Mouse (Mus musculus) kidney, embryonic 15.5 days (tissue): ENCODE measurements around the gene Gm15217. TPM values are rescaled to one million over a fixed set of nuclear protein-coding genes. Genes with fewer than 3 reads are reported as not detected.

ENCODE experiments used
- ATAC-seq: fragments of 200-750 bp; cut with Nextera tagmentation; replicated peaks from 2 replicates; pipeline ENCODE4 v1.8.0; 2017; ENCODE audit warnings: moderate TSS enrichment; ENCODE audit not compliant: low FRiP score
- H3K27ac ChIP-seq: fragments of 300-500 bp; sonication (generic); 2 replicates; pipeline ENCODE4 v1.5.1; 2015; ENCODE audit warnings: mild to moderate bottlenecking, inconsistent platforms
- H3K27me3 ChIP-seq: fragments of 300-500 bp; sonication (generic); 2 replicates; pipeline ENCODE4 v1.6.1; 2015; ENCODE audit warnings: inconsistent platforms
- H3K36me3 ChIP-seq: fragments of 300-500 bp; sonication (generic); 2 replicates; pipeline ENCODE4 v1.6.1; 2015; ENCODE audit warnings: inconsistent platforms
- H3K4me1 ChIP-seq: fragments of 300-500 bp; sonication (generic); 2 replicates; pipeline ENCODE4 v1.6.1; 2015; ENCODE audit warnings: inconsistent platforms
- H3K4me2 ChIP-seq: fragments of 300-500 bp; sonication (generic); 2 replicates; pipeline ENCODE4 v1.6.1; 2015; ENCODE audit warnings: moderate library complexity, mild to moderate bottlenecking, inconsistent platforms
- H3K4me3 ChIP-seq: fragments of 300-500 bp; sonication (generic); replicated peaks from 2 replicates; pipeline ENCODE4 v1.5.1; 2015; ENCODE audit warnings: mild to moderate bottlenecking, inconsistent platforms
- H3K9ac ChIP-seq: fragments of 300-500 bp; sonication (generic); 2 replicates; pipeline ENCODE4 v1.6.1; 2015; ENCODE audit warnings: mild to moderate bottlenecking, inconsistent platforms
- H3K9me3 ChIP-seq: fragments of 300-500 bp; sonication (generic); replicated peaks from 2 replicates; pipeline ENCODE4 v1.6.1; 2016; ENCODE audit warnings: inconsistent platforms
- WGBS: fragments of 180-500 bp; shearing (Covaris S2); methylation state at CpG from one replicate; pipeline ENCODE4 v1.1.7; 2015; ENCODE audit warnings: mixed read lengths; 5-methylcytosine and 5-hydroxymethylcytosine counted together
- polyA plus RNA-seq: library from polyadenylated mRNA; unstranded; fragments of >200 nt; fragmentation: Nextera tagmentation; extraction: Ambion mirVana; gene quantifications from 2 replicates; pipeline ENCODE4 v1.2.1, GENCODE M21; 2015

The Gm15217 gene
- polyA plus RNA-seq = 1.1 and 1.2 TPM in 2 replicates

DNA sequence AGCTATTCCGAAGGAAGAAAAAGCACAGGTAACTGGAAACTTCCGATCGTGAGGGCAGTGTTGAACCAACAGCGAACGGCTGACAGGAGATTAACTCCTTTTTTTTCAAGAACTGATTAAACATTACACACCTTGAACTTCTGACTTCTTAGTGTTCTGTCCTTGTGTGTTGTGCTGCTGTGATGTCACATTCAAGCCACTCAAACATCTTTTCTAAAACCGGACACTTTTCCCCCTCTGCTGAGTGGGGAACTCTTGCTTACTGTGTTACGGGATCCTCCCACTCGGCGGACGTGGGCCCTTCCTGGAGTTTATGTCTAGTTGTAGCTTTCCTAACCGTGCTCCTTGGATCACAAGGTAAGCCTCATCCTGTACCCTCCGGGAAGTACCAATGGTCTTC is at the start of gene Gm15217:
TSS of gene Gm15217 (plus strand) at position 130 of the 400 bp plus-strand sequence.
- Histone ChIP-seq H3K9me3 (no peaks in the 10 kb centered on the region), H3K4me2 (peak within 1 kb of the TSS; percentile 61), H3K4me3 (peak within 1 kb of the TSS; percentile 31), H3K36me3 (peaks cover 14% of the 10 kb centered on the region), H3K27ac (no peak within 1 kb of the TSS), H3K9ac (peak within 1 kb of the TSS; percentile 22; the same call in 1 of the 2 replicates), H3K4me1 (peaks cover 30% of the 10 kb centered on the region), H3K27me3 (peaks cover 10% of the 10 kb centered on the region; the same call in 1 of the 2 replicates)
- ATAC-seq = no peak
- WGBS = 69% methylated on average over 12 of the region's 12 CpGs

DNA sequence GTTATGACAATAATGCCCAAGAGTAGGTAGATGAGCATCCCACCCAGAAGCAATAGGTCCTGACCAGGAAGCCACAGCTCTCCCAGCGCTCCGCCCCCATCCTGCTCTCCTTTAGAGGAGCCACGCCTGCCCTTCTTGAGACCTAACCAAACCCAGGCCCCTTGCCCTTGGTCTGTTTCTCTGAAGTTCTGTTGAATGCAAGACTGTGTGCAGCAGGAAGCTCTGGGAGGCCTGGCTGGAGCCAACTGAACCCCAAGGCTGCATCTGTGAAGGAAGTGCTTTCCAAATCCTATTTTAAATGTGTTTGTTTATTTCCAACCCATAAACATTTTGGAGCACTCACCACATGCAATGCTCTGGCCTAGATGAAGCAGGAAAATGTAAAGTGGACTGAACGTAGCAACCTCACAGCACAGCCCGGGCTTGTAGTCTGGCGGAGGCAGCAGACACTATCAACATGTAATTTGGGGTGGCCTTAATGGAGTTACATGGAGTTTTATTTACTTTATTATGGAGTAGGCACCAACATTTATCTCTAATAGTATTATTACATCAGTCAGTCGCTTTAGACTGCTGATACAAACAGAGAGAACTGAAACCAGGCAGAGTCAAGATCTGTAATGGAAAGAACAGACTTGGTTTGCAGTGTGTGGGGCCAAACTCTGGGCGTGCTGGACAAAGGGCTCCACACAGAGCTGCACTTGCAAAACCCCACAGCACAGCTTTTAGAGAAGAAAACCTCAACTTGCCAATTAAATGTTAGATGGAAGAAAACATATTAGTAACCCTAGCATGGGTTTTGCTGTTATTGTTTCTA is 45.6 kb upstream of the Gm15217 start:
- Histone ChIP-seq H3K4me1 (no peaks in the 10 kb centered on the region), H3K9ac (no peak overlapping the region), H3K4me2 (no peak overlapping the region), H3K27ac (no peak overlapping the region), H3K27me3 (no peaks in the 10 kb centered on the region), H3K9me3 (no peaks in the 10 kb centered on the region), H3K4me3 (no peak overlapping the region), H3K36me3 (no peaks in the 10 kb centered on the region)
- 82% methylated on average over 8 of the region's 8 CpGs for WGBS
- no peak for ATAC-seq

DNA sequence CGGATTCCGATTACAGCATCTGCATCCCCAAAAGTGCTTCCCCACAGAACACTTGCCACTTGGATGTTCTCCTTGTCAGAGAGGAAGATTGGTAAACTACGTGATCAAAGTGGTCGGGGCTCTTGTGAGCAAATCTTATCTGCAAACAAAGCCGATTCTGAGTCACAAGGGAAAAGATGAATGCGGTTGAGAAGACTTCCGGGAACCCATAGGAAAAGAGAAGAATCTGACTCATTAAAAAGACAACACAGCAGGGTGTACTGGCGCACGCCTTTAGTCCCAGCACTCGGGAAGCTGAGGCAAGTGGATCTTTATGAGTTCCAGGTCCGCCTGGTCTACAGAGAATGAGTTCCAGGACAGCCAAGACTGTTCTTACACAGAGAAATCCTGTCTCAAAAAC is 40.4 kb upstream of the Gm15217 start:
- Histone ChIP-seq H3K4me1 (no peaks in the 10 kb centered on the region), H3K9ac (no peak overlapping the region), H3K36me3 (no peaks in the 10 kb centered on the region), H3K4me3 (no peak overlapping the region), H3K9me3 (no peaks in the 10 kb centered on the region), H3K27ac (no peak overlapping the region), H3K27me3 (no peaks in the 10 kb centered on the region), H3K4me2 (no peak overlapping the region)
- no peak for ATAC-seq
- WGBS = 86% methylated on average over 11 of the region's 11 CpGs

DNA sequence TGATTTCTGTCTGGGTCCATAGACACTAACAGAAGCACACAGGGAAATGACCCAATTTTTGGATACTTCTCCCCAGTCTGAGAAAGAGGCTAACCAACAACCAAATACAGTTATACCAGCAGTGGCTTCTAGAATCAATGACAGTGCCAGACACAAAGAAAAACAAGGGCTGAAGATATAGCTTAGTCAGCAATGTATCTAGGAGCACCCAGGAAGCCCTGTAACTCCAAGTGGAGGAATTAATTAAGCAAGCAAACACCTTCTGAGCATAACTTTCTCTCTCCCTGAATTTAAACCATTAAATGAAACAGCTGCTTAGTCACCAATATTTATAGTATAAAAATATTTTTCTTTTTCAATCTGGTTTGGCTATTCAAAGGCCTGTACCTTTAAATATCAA is 34.5 kb upstream of the Gm15217 start:
- no peaks in the 10 kb centered on the region for H3K36me3 ChIP-seq
- no peak overlapping the region for H3K4me3 ChIP-seq
- no peaks in the 10 kb centered on the region for H3K4me1 ChIP-seq
- no peak for ATAC-seq
- no peak overlapping the region for H3K9ac ChIP-seq
- no peaks in the 10 kb centered on the region for H3K27me3 ChIP-seq
- H3K9me3 ChIP-seq = no peaks in the 10 kb centered on the region
- no peak overlapping the region for H3K4me2 ChIP-seq
- no peak overlapping the region for H3K27ac ChIP-seq

DNA sequence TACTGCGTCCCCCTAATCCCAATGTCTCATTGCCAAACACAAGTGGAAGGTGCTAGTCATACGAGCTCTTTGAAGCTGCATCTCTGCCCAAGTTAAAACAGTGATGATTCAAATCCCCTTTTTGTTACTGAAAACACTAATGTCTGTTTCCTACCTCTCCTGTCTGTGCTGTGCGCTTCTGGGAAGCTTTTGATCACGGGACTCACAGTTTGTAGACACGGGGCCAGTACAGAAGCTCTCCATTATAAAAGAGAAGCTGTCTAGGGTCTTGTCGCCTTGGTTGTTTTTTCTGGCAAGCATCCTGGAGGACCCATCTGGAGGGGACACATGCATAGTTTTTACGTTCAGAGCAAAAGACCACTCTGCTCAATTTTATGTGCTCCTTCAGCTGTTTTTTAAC is 21.9 kb upstream of the Gm15217 start:
- ATAC-seq = no peak
- no peak overlapping the region for H3K4me2 ChIP-seq

DNA sequence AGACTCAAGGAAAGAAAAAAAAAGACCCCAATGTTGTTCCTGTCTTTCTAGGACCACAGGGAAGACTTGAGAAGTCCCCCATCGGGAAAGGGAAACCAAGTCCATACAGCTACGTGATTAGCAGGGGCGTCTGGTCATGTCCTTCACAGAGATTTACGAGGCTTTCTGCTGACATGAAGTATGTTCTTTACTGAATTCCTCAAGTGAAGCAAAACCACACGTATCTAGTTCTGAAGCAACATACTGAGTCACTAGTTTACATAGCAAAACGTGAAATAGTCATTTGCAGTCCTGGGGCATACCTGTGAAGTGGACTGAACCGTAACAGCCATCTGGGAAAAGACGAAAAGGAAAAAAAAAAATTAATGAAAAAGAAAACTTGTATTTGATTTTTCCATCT is 21.5 kb upstream of the Gm15217 start:
- no peaks in the 10 kb centered on the region for H3K36me3 ChIP-seq
- H3K9me3 ChIP-seq = no peaks in the 10 kb centered on the region
- WGBS = 51% methylated on average over 8 of the region's 8 CpGs
- no peak for ATAC-seq
- H3K4me3 ChIP-seq = no peak overlapping the region
- peaks cover 7% of the 10 kb centered on the region; the same call in 1 of the 2 replicates for H3K4me1 ChIP-seq
- H3K27me3 ChIP-seq = no peaks in the 10 kb centered on the region
- H3K4me2 ChIP-seq = no peak overlapping the region
- H3K27ac ChIP-seq = no peak overlapping the region
- no peak overlapping the region for H3K9ac ChIP-seq

More for the DNA sequence above, 21.9 kb upstream of the Gm15217 start:
- Histone ChIP-seq H3K9me3 (no peaks in the 10 kb centered on the region), H3K27ac (no peak overlapping the region), H3K9ac (no peak overlapping the region), H3K4me3 (no peak overlapping the region), H3K36me3 (no peaks in the 10 kb centered on the region), H3K27me3 (no peaks in the 10 kb centered on the region), H3K4me1 (peaks cover 7% of the 10 kb centered on the region; the same call in 1 of the 2 replicates)
- 59% methylated on average over 7 of the region's 7 CpGs for WGBS

- Histone ChIP-seq H3K36me3 (no peaks in the 10 kb centered on the region), H3K27me3 (peaks cover 2% of the 10 kb centered on the region; the same call in 1 of the 2 replicates), H3K9ac (no peak overlapping the region), H3K9me3 (no peaks in the 10 kb centered on the region), H3K4me3 (no peak overlapping the region), H3K27ac (no peak overlapping the region), H3K4me1 (no peaks in the 10 kb centered on the region), H3K4me2 (no peak overlapping the region)
- ATAC-seq = no peak
- 48% methylated on average over 10 of the region's 10 CpGs for WGBS
Observed at GRCm38 (mm10) chr14:46363209-46363608, 16.0 kb upstream of the Gm15217 start.

DNA sequence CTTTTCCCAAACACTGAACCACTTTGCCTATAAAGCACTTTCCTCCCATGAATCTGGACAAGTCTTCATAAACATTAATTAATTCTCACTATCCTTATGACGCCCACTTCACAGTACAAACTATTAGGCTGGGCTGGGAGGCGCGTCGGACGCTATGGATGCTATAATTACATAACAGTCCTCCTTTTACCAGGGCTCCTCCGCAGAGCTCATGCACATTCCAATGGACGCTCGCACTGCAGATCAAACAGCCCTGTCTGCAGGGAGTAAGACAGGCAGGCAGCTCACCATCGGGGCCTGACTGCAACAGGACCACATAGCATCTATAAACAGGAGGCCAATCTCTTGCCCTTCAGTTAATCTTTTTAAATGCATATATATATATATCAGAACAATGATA is 6.8 kb upstream of the Gm15217 start:
- H3K27me3 ChIP-seq = no peaks in the 10 kb centered on the region
- no peaks in the 10 kb centered on the region for H3K36me3 ChIP-seq
- H3K4me3 ChIP-seq = no peak overlapping the region
- H3K27ac ChIP-seq = no peak overlapping the region
- WGBS = 33% methylated on average over 9 of the region's 9 CpGs
- ATAC-seq = no peak
- H3K4me2 ChIP-seq = no peak overlapping the region
- no peak overlapping the region for H3K9ac ChIP-seq
- no peaks in the 10 kb centered on the region for H3K9me3 ChIP-seq
- peaks cover 3% of the 10 kb centered on the region; the same call in 1 of the 2 replicates for H3K4me1 ChIP-seq

- H3K27ac ChIP-seq = no peak overlapping the region
- H3K27me3 ChIP-seq = peaks cover 7% of the 10 kb centered on the region; the same call in 1 of the 2 replicates
- H3K9ac ChIP-seq = no peak overlapping the region
- no peak for ATAC-seq
- H3K4me2 ChIP-seq = no peak overlapping the region
- WGBS = 67% methylated on average over 5 of the region's 5 CpGs
- H3K9me3 ChIP-seq = no peaks in the 10 kb centered on the region
- H3K4me3 ChIP-seq = no peak overlapping the region
- no peaks in the 10 kb centered on the region for H3K36me3 ChIP-seq
- peaks cover 18% of the 10 kb centered on the region for H3K4me1 ChIP-seq
Observed at GRCm38 (mm10) chr14:46375796-46376195, 3.4 kb upstream of the Gm15217 start.

GRCm38 (mm10) chr14:46380286-46380721 is 1.1 kb downstream of the Gm15217 start:
- Histone ChIP-seq H3K36me3 (peaks cover 16% of the 10 kb centered on the region), H3K9me3 (no peaks in the 10 kb centered on the region), H3K27ac (no peak overlapping the region), H3K9ac (peak overlapping the region; percentile 22; the same call in 1 of the 2 replicates), H3K27me3 (peaks cover 10% of the 10 kb centered on the region; the same call in 1 of the 2 replicates), H3K4me3 (peak overlapping the region; percentile 31), H3K4me1 (peaks cover 38% of the 10 kb centered on the region), H3K4me2 (peak overlapping the region; percentile 61)
- ATAC-seq = peak; percentile 64
- WGBS = 12% methylated on average over 31 of the region's 31 CpGs

DNA sequence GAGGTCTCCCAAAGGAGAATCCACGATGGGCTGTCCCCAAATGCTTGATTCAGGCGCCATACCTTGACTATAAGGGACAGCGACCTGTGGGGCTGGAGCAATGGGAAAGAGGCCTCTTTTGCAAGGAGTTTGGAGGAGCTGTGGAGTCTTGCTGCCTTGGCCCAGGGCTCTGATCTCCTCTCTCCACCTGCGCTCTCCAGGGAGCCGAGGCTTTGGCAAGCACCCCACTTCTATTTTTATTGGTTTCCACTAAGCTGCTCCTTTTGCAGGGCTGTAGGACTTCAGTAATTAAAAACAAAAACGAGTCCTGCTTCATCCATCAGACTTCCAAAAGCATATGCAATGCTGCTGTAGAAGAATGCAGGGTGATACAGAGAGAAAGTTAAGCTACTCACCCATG is 2.2 kb downstream of the Gm15217 start:
- H3K9me3 ChIP-seq = no peaks in the 10 kb centered on the region
- no peak overlapping the region for H3K9ac ChIP-seq
- peaks cover 16% of the 10 kb centered on the region for H3K36me3 ChIP-seq
- no peak overlapping the region for H3K4me3 ChIP-seq
- H3K27me3 ChIP-seq = peaks cover 10% of the 10 kb centered on the region; the same call in 1 of the 2 replicates
- ATAC-seq = no peak
- no peak overlapping the region for H3K4me2 ChIP-seq
- peaks cover 49% of the 10 kb centered on the region for H3K4me1 ChIP-seq
- WGBS = 55% methylated on average over 6 of the region's 6 CpGs
- no peak overlapping the region for H3K27ac ChIP-seq

GRCm38 (mm10) chr14:46384946-46385691 is 5.9 kb downstream of the Gm15217 start:
- WGBS = 7% methylated on average over 14 of the region's 14 CpGs
- H3K4me2 ChIP-seq = peak overlapping the region; percentile 85
- ATAC-seq = no peak
- H3K9ac ChIP-seq = peak overlapping the region; percentile 49
- no peaks in the 10 kb centered on the region for H3K9me3 ChIP-seq
- H3K27ac ChIP-seq = peak overlapping the region; percentile 94
- H3K27me3 ChIP-seq = peaks cover 18% of the 10 kb centered on the region
- peak overlapping the region; percentile 62 for H3K4me3 ChIP-seq
- H3K4me1 ChIP-seq = peaks cover 58% of the 10 kb centered on the region
- H3K36me3 ChIP-seq = peaks cover 16% of the 10 kb centered on the region
